In the genomic region with DNA sequence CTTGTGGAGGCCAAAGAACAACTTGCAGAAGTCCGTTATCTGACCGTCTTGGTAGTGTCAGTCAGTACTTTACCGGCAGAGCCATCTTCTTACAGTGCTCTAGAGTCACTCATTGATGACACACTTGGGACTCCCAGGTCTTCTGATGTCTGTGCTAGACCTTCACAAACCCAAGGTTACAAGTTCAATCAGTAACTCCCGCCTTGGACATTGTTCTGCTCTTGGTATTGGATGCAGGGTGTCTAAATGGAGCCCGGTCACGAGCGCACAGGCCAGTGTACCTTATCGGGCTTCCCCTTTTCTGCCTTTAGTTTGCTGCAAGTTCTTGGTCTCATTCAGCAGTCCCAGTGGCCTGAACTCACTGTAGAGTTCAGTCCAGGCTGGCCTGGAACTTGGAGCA, we compare ENCODE assay signal across 8 mouse cellular contexts. TPM values are rescaled to one million over a fixed set of nuclear protein-coding genes. Genes with fewer than 3 reads are reported as not detected.
DNase-seq lines count a peak whose midpoint lies in the region; ATAC-seq lines count a peak whose summit lies in the region.

No protein-coding gene starts in this region.

- peak overlapping the region; percentile 67 to 70 for H3K4me3 ChIP-seq in heart, embryonic 14.5 days (ENCODE audit: control insufficient read depth in 1 of 2, insufficient read depth in 1 of 2, low read depth in 1 of 2, low read length in 2 of 2)
- peak overlapping the region; percentile 70 for H3K4me3 ChIP-seq in liver, embryonic 11.5 days (ENCODE audit: low read depth, low read length)

- peak; percentile 9 for DNase-seq in kidney, adult 18-20 months
- DNase-seq in kidney, adult 8-10 months, result no peak
- peak; percentile 70 for DNase-seq in MEL-GATA-1-ER (ENCODE audit: extremely low read depth, low read depth)
- DNase-seq in liver, embryonic 11.5 days (ENCODE audit: low spot score), result no peak
- DNase-seq in splenic B cell, adult 2 months (ENCODE audit: low read depth, low spot score), result peak; percentile 83
- no peak for DNase-seq in left cerebral cortex, adult 8-10 months (ENCODE audit: low spot score in 2 of 2)
- no peak for DNase-seq in c-Kit-positive CD71-positive TER-119-positive erythroid progenitor cells, embryonic 14.5 days (ENCODE audit: low spot score)

- 39% methylated on average over 8 of the region's 8 CpGs for WGBS in heart, embryonic 14.5 days
- 20% methylated on average over 8 of the region's 8 CpGs for WGBS in liver, embryonic 11.5 days

- peak overlapping the region; percentile 97 for H3K4me2 ChIP-seq in heart, embryonic 14.5 days (ENCODE audit: low read length)
- H3K4me2 ChIP-seq in liver, embryonic 11.5 days, result peak overlapping the region; percentile 78

- H3K9me3 ChIP-seq in heart, embryonic 14.5 days (ENCODE audit: control insufficient read depth, low read length), result no peaks in the 10 kb centered on the region
- H3K9me3 ChIP-seq in liver, embryonic 11.5 days (ENCODE audit: control insufficient read depth, low read length), result no peaks in the 10 kb centered on the region

- H3K4me1 ChIP-seq in heart, embryonic 14.5 days (ENCODE audit: control insufficient read depth in 2 of 2, insufficient read depth in 2 of 2, low read length in 2 of 2), result peaks cover 8 to 19% of the 10 kb centered on the region in 2 experiments
- H3K4me1 ChIP-seq in liver, embryonic 11.5 days (replicated peaks; ENCODE audit: control insufficient read depth, insufficient read depth, low read length), result peaks cover 37% of the 10 kb centered on the region

- ATAC-seq in heart, embryonic 14.5 days (ENCODE audit: insufficient number of reproducible peaks, insufficient read depth, low FRiP score, low read depth), result no peak
- ATAC-seq in liver, embryonic 11.5 days (replicated peaks; ENCODE audit: low FRiP score), result no peak; the same call in 1 of the 2 replicates

- no peaks in the 10 kb centered on the region for H3K27me3 ChIP-seq in heart, embryonic 14.5 days (ENCODE audit: control insufficient read depth, insufficient read depth, low read length)
- H3K27me3 ChIP-seq in liver, embryonic 11.5 days (replicated peaks; ENCODE audit: control insufficient read depth, insufficient read depth, low read length), result no peaks in the 10 kb centered on the region
- H3K27me3 ChIP-seq in splenic B cell, adult 2 months (ENCODE audit: control insufficient read depth, insufficient read depth, low read length, poor library complexity, severe bottlenecking), result no peaks in the 10 kb centered on the region; the same call in 1 of the 2 replicates

- H3K36me3 ChIP-seq in heart, embryonic 14.5 days (ENCODE audit: control insufficient read depth, insufficient read depth, low read length), result no peaks in the 10 kb centered on the region
- peaks cover 6% of the 10 kb centered on the region; the same call in 1 of the 2 replicates for H3K36me3 ChIP-seq in liver, embryonic 11.5 days (ENCODE audit: control insufficient read depth, insufficient read depth, low read length)
- no peaks in the 10 kb centered on the region; the same call in 1 of the 2 replicates for H3K36me3 ChIP-seq in splenic B cell, adult 2 months (ENCODE audit: control insufficient read depth, insufficient read depth, low read length, poor library complexity, severe bottlenecking)

- peak overlapping the region; percentile 79 for H3K9ac ChIP-seq in heart, embryonic 14.5 days (ENCODE audit: low read length)
- H3K9ac ChIP-seq in liver, embryonic 11.5 days (ENCODE audit: low read depth, low read length), result peak overlapping the region; percentile 73

- H3K27ac ChIP-seq in heart, embryonic 14.5 days (replicated peaks in 1 of 2; ENCODE audit: control insufficient read depth in 1 of 2, insufficient read depth in 1 of 2, low read depth in 2 of 2, low read length in 2 of 2), result no peak overlapping the region
- H3K27ac ChIP-seq in liver, embryonic 11.5 days (ENCODE audit: low read depth, low read length), result peak overlapping the region; percentile 91

RNA-seq across cellular contexts. Expression of gene Rpia, which starts 0.6 kb away (rescaled TPM):
- 1.4 and 1.5 TPM in 2 replicates for polyA plus RNA-seq in heart, embryonic 14.5 days (2014; fragmentation: Nextera tagmentation; extraction: Ambion mirVana)
- polyA plus RNA-seq in liver, embryonic 11.5 days (2014; fragmentation: Nextera tagmentation; extraction: Ambion mirVana), result 6.5 and 8.6 TPM in 2 replicates
- total RNA-seq in left cerebral cortex, adult 8-10 months (2022), result 10 to 100 TPM; 11.5 to 16.0 (median 14.0) TPM

RNA-seq across cellular contexts. Expression of gene Eif2ak3, which starts 51.7 kb away (rescaled TPM):
- 5.0 and 5.3 TPM in 2 replicates for polyA plus RNA-seq in heart, embryonic 14.5 days (2014; fragmentation: Nextera tagmentation; extraction: Ambion mirVana)
- polyA plus RNA-seq in liver, embryonic 11.5 days (2014; fragmentation: Nextera tagmentation; extraction: Ambion mirVana), result 6.1 and 7.4 TPM in 2 replicates
- total RNA-seq in left cerebral cortex, adult 8-10 months (2022), result 10 to 100 TPM; 24.4 to 27.0 (median 25.8) TPM

Comparison
In these comparisons a context has a peak if more than half of its experiments do, and no peak if none do; other contexts are left out.
1. DNase-seq: peak in kidney, adult 18-20 months (single experiment), MEL-GATA-1-ER (single experiment) and splenic B cell, adult 2 months (single experiment); none in kidney, adult 8-10 months (0 of 2), liver, embryonic 11.5 days (single experiment), left cerebral cortex, adult 8-10 months (0 of 2) and c-Kit-positive CD71-positive TER-119-positive erythroid progenitor cells, embryonic 14.5 days (single experiment).